Mouse (Mus musculus): ENCODE measurements at regions not wholly inside any gene's neighbourhood (a gene's known extent, or its start where the extent isn't known, plus 50 kb on each side); places are given as distances from the start of the nearest gene placed in this dataset.

- Histone ChIP-seq H3K9ac (replicated peaks) (no peak overlapping the region), H3K36me3 (no peaks in the 10 kb centered on the region), H3K4me3 (no peak overlapping the region), H3K27ac (replicated peaks) (no peak overlapping the region), H3K4me2 (replicated peaks) (no peak overlapping the region), H3K27me3 (peaks cover 5% of the 10 kb centered on the region; the same call in 1 of the 2 replicates), H3K9me3 (no peaks in the 10 kb centered on the region), H3K4me1 (no peaks in the 10 kb centered on the region)
- no peak for ATAC-seq (ENCODE audit: low FRiP score, low read depth)
- WGBS = 57% methylated on average over 16 of the region's 16 CpGs
Measured at GRCm38 (mm10) chr19:56046784-56047390, 240.1 kb upstream of the Habp2 start.

- H3K4me1 ChIP-seq = peaks cover 4% of the 10 kb centered on the region; the same call in 1 of the 2 replicates
- 93% methylated on average over 8 of the region's 8 CpGs for WGBS
- no peak for ATAC-seq (ENCODE audit: low FRiP score, low read depth)
- H3K36me3 ChIP-seq = no peaks in the 10 kb centered on the region
- H3K27me3 ChIP-seq = peaks cover 55% of the 10 kb centered on the region
- H3K9me3 ChIP-seq = no peaks in the 10 kb centered on the region
- no peak overlapping the region for H3K4me2 ChIP-seq (replicated peaks)
- no peak overlapping the region for H3K4me3 ChIP-seq
- H3K27ac ChIP-seq (replicated peaks) = no peak overlapping the region
- no peak overlapping the region for H3K9ac ChIP-seq (replicated peaks)
Measured at GRCm38 (mm10) chr19:56054186-56054585, 232.8 kb upstream of the Habp2 start.

- no peak overlapping the region for H3K4me2 ChIP-seq (replicated peaks)
- H3K4me1 ChIP-seq = peaks cover 7% of the 10 kb centered on the region
- no peak overlapping the region for H3K9ac ChIP-seq (replicated peaks)
- peaks cover 68% of the 10 kb centered on the region for H3K27me3 ChIP-seq
- WGBS = 89% methylated on average over 6 of the region's 6 CpGs
- no peak overlapping the region for H3K27ac ChIP-seq (replicated peaks)
- no peaks in the 10 kb centered on the region for H3K36me3 ChIP-seq
- H3K4me3 ChIP-seq = no peak overlapping the region
- ATAC-seq (ENCODE audit: low FRiP score, low read depth) = no peak
- no peaks in the 10 kb centered on the region for H3K9me3 ChIP-seq
Measured at GRCm38 (mm10) chr19:56056397-56056796, 230.5 kb upstream of the Habp2 start.

- peak; percentile 89 for ATAC-seq (ENCODE audit: low FRiP score, low read depth)
- Histone ChIP-seq H3K27ac (replicated peaks) (peak overlapping the region; percentile 95), H3K4me2 (replicated peaks) (peak overlapping the region; percentile 11; the same call in 1 of the 2 replicates), H3K9ac (replicated peaks) (no peak overlapping the region), H3K9me3 (no peaks in the 10 kb centered on the region), H3K4me1 (peaks cover 48% of the 10 kb centered on the region), H3K27me3 (peaks cover 59% of the 10 kb centered on the region), H3K4me3 (no peak overlapping the region), H3K36me3 (no peaks in the 10 kb centered on the region)
- WGBS = 10% methylated on average over 10 of the region's 10 CpGs
Measured at GRCm38 (mm10) chr19:56061882-56062540, 224.9 kb upstream of the Habp2 start.

- Histone ChIP-seq H3K4me3 (no peak overlapping the region), H3K36me3 (no peaks in the 10 kb centered on the region), H3K4me2 (replicated peaks) (no peak overlapping the region), H3K27me3 (peaks cover 56% of the 10 kb centered on the region), H3K9me3 (no peaks in the 10 kb centered on the region), H3K4me1 (peaks cover 44% of the 10 kb centered on the region), H3K9ac (replicated peaks) (no peak overlapping the region), H3K27ac (replicated peaks) (peak overlapping the region; percentile 95)
- WGBS = 42% methylated on average over 5 of the region's 5 CpGs
- ATAC-seq (ENCODE audit: low FRiP score, low read depth) = no peak
Measured at GRCm38 (mm10) chr19:56063099-56063498, 223.8 kb upstream of the Habp2 start.

- Histone ChIP-seq H3K4me2 (replicated peaks) (no peak overlapping the region), H3K4me3 (no peak overlapping the region), H3K4me1 (peaks cover 55% of the 10 kb centered on the region), H3K27me3 (peaks cover 43% of the 10 kb centered on the region), H3K27ac (replicated peaks) (no peak overlapping the region), H3K9ac (replicated peaks) (no peak overlapping the region), H3K36me3 (no peaks in the 10 kb centered on the region), H3K9me3 (no peaks in the 10 kb centered on the region)
- no peak for ATAC-seq (ENCODE audit: low FRiP score, low read depth)
- WGBS = 72% methylated on average over 6 of the region's 6 CpGs
Measured at GRCm38 (mm10) chr19:56065730-56066129, 221.2 kb upstream of the Habp2 start.

- Histone ChIP-seq H3K27me3 (peaks cover 37% of the 10 kb centered on the region), H3K9me3 (no peaks in the 10 kb centered on the region), H3K4me3 (no peak overlapping the region), H3K36me3 (no peaks in the 10 kb centered on the region), H3K27ac (replicated peaks) (no peak overlapping the region), H3K4me2 (replicated peaks) (no peak overlapping the region), H3K4me1 (peaks cover 40% of the 10 kb centered on the region), H3K9ac (replicated peaks) (no peak overlapping the region)
- ATAC-seq (ENCODE audit: low FRiP score, low read depth) = no peak
- WGBS = 86% methylated on average over 8 of the region's 8 CpGs
Measured at GRCm38 (mm10) chr19:56068165-56068564, 218.8 kb upstream of the Habp2 start.

GRCm38 (mm10) chr19:56068854-56069253, 218.1 kb upstream of the Habp2 start:
- H3K27me3 ChIP-seq = peaks cover 35% of the 10 kb centered on the region
- WGBS = 70% methylated on average over 12 of the region's 12 CpGs

GRCm38 (mm10) chr19:56069266-56069665, 217.7 kb upstream of the Habp2 start:
- no peak overlapping the region for H3K4me2 ChIP-seq (replicated peaks)
- no peak overlapping the region for H3K9ac ChIP-seq (replicated peaks)
- H3K9me3 ChIP-seq = no peaks in the 10 kb centered on the region
- H3K4me1 ChIP-seq = peaks cover 29% of the 10 kb centered on the region
- no peak for ATAC-seq (ENCODE audit: low FRiP score, low read depth)
- WGBS = 32% methylated on average over 10 of the region's 10 CpGs
- H3K27me3 ChIP-seq = peaks cover 35% of the 10 kb centered on the region
- H3K36me3 ChIP-seq = no peaks in the 10 kb centered on the region
- 0 out of 2 replicates have a peak overlapping the region, but pooled peaks have one; percentile 35 for H3K27ac ChIP-seq (replicated peaks)
- H3K4me3 ChIP-seq = no peak overlapping the region

More at GRCm38 (mm10) chr19:56068854-56069253, 218.1 kb upstream of the Habp2 start:
- Histone ChIP-seq H3K27ac (replicated peaks) (0 out of 2 replicates have a peak overlapping the region, but pooled peaks have one; percentile 35), H3K4me2 (replicated peaks) (no peak overlapping the region), H3K4me1 (peaks cover 33% of the 10 kb centered on the region), H3K9me3 (no peaks in the 10 kb centered on the region), H3K9ac (replicated peaks) (no peak overlapping the region), H3K36me3 (no peaks in the 10 kb centered on the region), H3K4me3 (no peak overlapping the region)
- no peak for ATAC-seq (ENCODE audit: low FRiP score, low read depth)

GRCm38 (mm10) chr19:56071340-56071739, 215.6 kb upstream of the Habp2 start:
- Histone ChIP-seq H3K9me3 (no peaks in the 10 kb centered on the region), H3K9ac (replicated peaks) (no peak overlapping the region), H3K4me3 (no peak overlapping the region), H3K36me3 (no peaks in the 10 kb centered on the region), H3K27me3 (peaks cover 34% of the 10 kb centered on the region), H3K4me2 (replicated peaks) (no peak overlapping the region), H3K27ac (replicated peaks) (no peak overlapping the region), H3K4me1 (peaks cover 17% of the 10 kb centered on the region)
- 67% methylated on average over 4 of the region's 4 CpGs for WGBS
- ATAC-seq (ENCODE audit: low FRiP score, low read depth) = no peak

GRCm38 (mm10) chr19:56076128-56076527, 210.8 kb upstream of the Habp2 start:
- no peak for ATAC-seq (ENCODE audit: low FRiP score, low read depth)
- WGBS = 94% methylated on average over 8 of the region's 8 CpGs
- Histone ChIP-seq H3K36me3 (no peaks in the 10 kb centered on the region), H3K4me1 (peaks cover 2% of the 10 kb centered on the region; the same call in 1 of the 2 replicates), H3K9ac (replicated peaks) (no peak overlapping the region), H3K9me3 (no peaks in the 10 kb centered on the region), H3K4me2 (replicated peaks) (no peak overlapping the region), H3K27me3 (peaks cover 15% of the 10 kb centered on the region; the same call in 1 of the 2 replicates), H3K4me3 (no peak overlapping the region), H3K27ac (replicated peaks) (no peak overlapping the region)

GRCm38 (mm10) chr19:56077491-56077890, 209.4 kb upstream of the Habp2 start:
- no peak for ATAC-seq (ENCODE audit: low FRiP score, low read depth)
- H3K9me3 ChIP-seq = no peaks in the 10 kb centered on the region

More at GRCm38 (mm10) chr19:56077491-56077890, 209.4 kb upstream of the Habp2 start:
- no peak overlapping the region for H3K4me2 ChIP-seq (replicated peaks)
- no peaks in the 10 kb centered on the region for H3K4me1 ChIP-seq
- no peak overlapping the region for H3K4me3 ChIP-seq
- 84% methylated on average over 8 of the region's 8 CpGs for WGBS
- no peaks in the 10 kb centered on the region for H3K36me3 ChIP-seq
- peaks cover 13% of the 10 kb centered on the region; the same call in 1 of the 2 replicates for H3K27me3 ChIP-seq
- no peak overlapping the region for H3K9ac ChIP-seq (replicated peaks)
- H3K27ac ChIP-seq (replicated peaks) = no peak overlapping the region
